Mouse (Mus musculus) right cerebral cortex, adult 2 months (tissue): ENCODE data around the gene Camsap3.

Experiments
- DNase-seq, 2 experiments: peaks; one replicate each; pipeline ENCODE4 v3.0.0; 2021 to 2022; ENCODE audit warnings: low spot score in 2 of 2

Camsap3 gene

GRCm38 (mm10) chr8:3655526-3655925 lies 68.4 kb downstream of the Camsap3 start, which contains the start of gene Retn:
Retn (plus strand) TSS chr8:3655770.
- DNase-seq = no peak

DNA sequence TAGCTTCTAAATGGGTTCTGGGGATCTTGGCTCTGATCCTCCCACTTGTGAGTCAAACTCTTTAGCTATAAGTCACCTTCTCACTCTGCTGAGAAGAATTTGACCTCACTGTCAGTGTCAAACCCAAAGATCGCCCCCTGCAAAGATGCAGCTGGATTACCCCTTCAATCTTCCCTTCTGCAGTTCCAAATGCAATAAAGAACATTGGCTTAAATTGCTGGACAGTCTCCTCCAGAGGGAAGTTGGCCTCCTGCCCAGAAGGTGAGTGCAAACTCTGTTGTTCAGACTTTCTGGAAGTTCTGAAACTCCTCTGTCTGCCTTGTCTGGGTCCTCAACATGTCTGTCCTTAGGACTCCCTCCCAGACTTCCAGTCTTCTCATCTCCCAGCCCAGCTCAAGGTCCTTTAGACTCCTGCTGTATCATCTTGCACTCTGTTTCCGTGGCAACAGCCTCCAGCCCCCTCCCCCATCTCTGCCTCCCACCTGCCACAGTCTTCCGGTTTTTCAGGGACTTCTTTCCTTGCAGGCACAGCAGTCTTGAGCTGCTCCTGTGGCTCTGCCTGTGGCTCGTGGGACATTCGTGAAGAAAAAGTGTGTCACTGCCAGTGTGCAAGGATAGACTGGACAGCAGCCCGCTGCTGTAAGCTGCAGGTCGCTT lies 69.8 kb downstream of the Camsap3 start:
- DNase-seq = peak; percentile 47 to 51
